Mouse (Mus musculus) MEL (cell line): ENCODE results near the gene Ehbp1. TPM values are rescaled to one million over a fixed set of nuclear protein-coding genes. Genes with fewer than 3 reads are reported as not detected.

Experiments
- DNase-seq: peaks from one replicate; pipeline ENCODE4 v3.0.0; 2011; ENCODE audit warnings: low read depth, low spot score
- H3K27ac ChIP-seq: 2 replicates; pipeline ENCODE4 v1.5.1; 2012; ENCODE audit warnings: low read depth, mild to moderate bottlenecking, control low read depth, low read length, moderate library complexity; ENCODE audit not compliant: control insufficient read depth
- H3K27me3 ChIP-seq, 2 experiments: fragments of 150-350 bp in 1 of 2; sonication (generic) in 1 of 2; 2 replicates each; pipeline ENCODE4 v1.6.1; 2012; ENCODE audit warnings: low read length in 2 of 2, mild to moderate bottlenecking in 2 of 2, improper control_type of control experiment in 1 of 2, moderate library complexity in 1 of 2; ENCODE audit not compliant: insufficient read depth in 2 of 2, control insufficient read depth in 1 of 2
- H3K36me3 ChIP-seq, 2 experiments: 2 replicates each; pipeline ENCODE4 v1.6.1; 2012 to 2014; ENCODE audit warnings: low read length in 2 of 2, improper control_type of control experiment in 1 of 2, inconsistent platforms in 1 of 2, mild to moderate bottlenecking in 1 of 2; ENCODE audit not compliant: insufficient read depth in 2 of 2, control insufficient read depth in 1 of 2
- H3K4me1 ChIP-seq, 2 experiments: fragments of 150-350 bp in 1 of 2; sonication (generic) in 1 of 2; 2 replicates each; pipeline ENCODE4 v1.6.1; 2012; ENCODE audit warnings: low read length in 2 of 2, improper control_type of control experiment in 1 of 2, mild to moderate bottlenecking in 1 of 2; ENCODE audit not compliant: insufficient read depth in 2 of 2, control insufficient read depth in 1 of 2
- H3K4me3 ChIP-seq, 2 experiments: fragments of 150-350 bp in 1 of 2; sonication (generic) in 1 of 2; 2 replicates each; pipeline ENCODE4 v1.5.1; 2012; ENCODE audit warnings: low read depth in 2 of 2, low read length in 2 of 2, mild to moderate bottlenecking in 2 of 2, moderate library complexity in 2 of 2, control low read depth in 1 of 2, improper control_type of control experiment in 1 of 2; ENCODE audit not compliant: control insufficient read depth in 1 of 2, insufficient read depth in 1 of 2
- H3K79me2 ChIP-seq: 2 replicates; pipeline ENCODE4 v1.6.1; 2012; ENCODE audit warnings: mild to moderate bottlenecking, low read length, moderate library complexity; ENCODE audit not compliant: control insufficient read depth, poor library complexity, insufficient read depth
- H3K9ac ChIP-seq: 2 replicates; pipeline ENCODE4 v1.6.1; 2012; ENCODE audit warnings: low read depth, mild to moderate bottlenecking, control low read depth, low read length, moderate library complexity; ENCODE audit not compliant: control insufficient read depth, poor library complexity, severe bottlenecking
- H3K9me3 ChIP-seq: fragments of 150-350 bp; sonication (generic); replicated peaks from 2 replicates; pipeline ENCODE4 v1.6.1; 2012; ENCODE audit warnings: mild to moderate bottlenecking, low read length, improper control_type of control experiment, moderate library complexity; ENCODE audit not compliant: insufficient read depth
- BHLHE40 ChIP-seq: IDR thresholded peaks from 2 replicates; pipeline ENCODE4 v1.6.1; 2012; ENCODE audit warnings: low read depth, mild to moderate bottlenecking, inconsistent platforms, low read length, improper control_type of control experiment, borderline replicate concordance
- EP300 ChIP-seq, 2 experiments: IDR thresholded peaks; 2 replicates each; pipeline ENCODE4 v1.6.1; 2011; ENCODE audit warnings: improper control_type of control experiment in 2 of 2, low read length in 2 of 2, low read depth in 1 of 2, mild to moderate bottlenecking in 1 of 2
- ETS1 ChIP-seq: IDR thresholded peaks from 2 replicates; pipeline ENCODE4 v1.6.1; 2012; ENCODE audit warnings: low read depth, mild to moderate bottlenecking, inconsistent platforms, low read length, improper control_type of control experiment, moderate library complexity
- HCFC1 ChIP-seq: IDR thresholded peaks from 2 replicates; pipeline ENCODE4 v1.6.1; 2012; ENCODE audit warnings: low read depth, mild to moderate bottlenecking, inconsistent platforms, low read length, improper control_type of control experiment, moderate library complexity
- KAT2A ChIP-seq: conservative IDR thresholded peaks from 2 replicates; pipeline ENCODE4 v1.6.1; 2012; ENCODE audit warnings: low read depth, low read length, improper control_type of control experiment, inconsistent platforms
- MAFK ChIP-seq: IDR thresholded peaks from 2 replicates; pipeline ENCODE4 v1.6.1; 2011; ENCODE audit warnings: low read depth, mild to moderate bottlenecking, low read length, improper control_type of control experiment, borderline replicate concordance
- MAZ ChIP-seq: IDR thresholded peaks from 2 replicates; pipeline ENCODE4 v1.6.1; 2012; ENCODE audit warnings: low read depth, mild to moderate bottlenecking, inconsistent platforms, low read length, improper control_type of control experiment
- MYB ChIP-seq: IDR thresholded peaks from 2 replicates; pipeline ENCODE4 v1.6.1; 2011; ENCODE audit warnings: mild to moderate bottlenecking, low read depth, low read length, improper control_type of control experiment
- MYC ChIP-seq: IDR thresholded peaks from 2 replicates; pipeline ENCODE4 v1.6.1; 2011; ENCODE audit warnings: low read depth, mild to moderate bottlenecking, low read length, improper control_type of control experiment, moderate library complexity
- NRF1 ChIP-seq: IDR thresholded peaks from 2 replicates; pipeline ENCODE4 v1.6.1; 2014; ENCODE audit warnings: low read depth, mild to moderate bottlenecking, inconsistent platforms, low read length, improper control_type of control experiment, moderate library complexity; ENCODE audit not compliant: poor library complexity, insufficient read depth, severe bottlenecking
- POLR2AphosphoS5 ChIP-seq: IDR thresholded peaks from 2 replicates; pipeline ENCODE4 v1.6.1; 2012; ENCODE audit warnings: low read depth, borderline replicate concordance, mild to moderate bottlenecking, inconsistent platforms, low read length, moderate library complexity, mixed read lengths
- RCOR1 ChIP-seq: IDR thresholded peaks from 2 replicates; pipeline ENCODE4 v1.6.1; 2012; ENCODE audit warnings: low read depth, mild to moderate bottlenecking, inconsistent platforms, low read length, improper control_type of control experiment
- SIN3A ChIP-seq: IDR thresholded peaks from 2 replicates; pipeline ENCODE4 v1.6.1; 2012; ENCODE audit warnings: low read length, improper control_type of control experiment, inconsistent platforms
- TAL1 ChIP-seq: IDR thresholded peaks from 2 replicates; pipeline ENCODE4 v1.6.1; 2012; ENCODE audit warnings: mild to moderate bottlenecking, inconsistent platforms, low read length, moderate library complexity, mixed read lengths
- TCF12 ChIP-seq: IDR thresholded peaks from 2 replicates; pipeline ENCODE4 v1.6.1; 2014; ENCODE audit warnings: low read depth, mild to moderate bottlenecking, inconsistent platforms, low read length, improper control_type of control experiment, moderate library complexity
- USF2 ChIP-seq, 2 experiments: IDR thresholded peaks; 2 replicates each; pipeline ENCODE4 v1.6.1; 2011 to 2012; ENCODE audit warnings: improper control_type of control experiment in 2 of 2, low read length in 2 of 2, borderline replicate concordance in 1 of 2, inconsistent platforms in 1 of 2, low read depth in 1 of 2, mild to moderate bottlenecking in 1 of 2; ENCODE audit not compliant: insufficient read depth in 1 of 2
- ZKSCAN1 ChIP-seq: IDR thresholded peaks from 2 replicates; pipeline ENCODE4 v1.6.1; 2012; ENCODE audit warnings: low read depth, mild to moderate bottlenecking, inconsistent platforms, low read length, improper control_type of control experiment, moderate library complexity
- ZMIZ1 ChIP-seq: IDR thresholded peaks from 2 replicates; pipeline ENCODE4 v1.6.1; 2012; ENCODE audit warnings: low read depth, mild to moderate bottlenecking, inconsistent platforms, low read length, improper control_type of control experiment, moderate library complexity
- ZNF384 ChIP-seq: IDR thresholded peaks from 2 replicates; pipeline ENCODE4 v1.6.1; 2012; ENCODE audit warnings: low read depth, mild to moderate bottlenecking, inconsistent platforms, low read length, improper control_type of control experiment
- polyA plus RNA-seq, 2 experiments: library from polyadenylated mRNA; stranded (reverse) in 1 of 2; unstranded in 1 of 2; fragments of >175 nt in 1 of 2; fragments of >200 nt in 1 of 2; gene quantifications; 2 replicates each; pipeline versions ENCODE4 v1.2.1 to v1.2.4; 2012; ENCODE audit warnings: low replicate concordance in 2 of 2, low read depth in 1 of 2; ENCODE audit not compliant: insufficient read length in 2 of 2, insufficient read depth in 1 of 2, missing spikeins in 1 of 2
- total RNA-seq: library from RNA; depleted of rRNA; stranded (reverse); fragments of 300-350 nt; gene quantifications from 2 replicates; pipeline ENCODE4 v1.2.3, GENCODE M21; 2012

Gene Ehbp1
- total and polyA plus RNA-seq, 3 experiments = 3.6 to 3.7 TPM; not detected in 1

- Histone ChIP-seq H3K4me3 (no peak overlapping the region), H3K9ac (no peak overlapping the region), H3K4me1 (peaks cover 2 to 9% of the 10 kb centered on the region in 2 experiments; a peak in 2 of 4 replicates), H3K27me3 (no peaks in the 10 kb centered on the region), H3K9me3 (no peaks in the 10 kb centered on the region), H3K36me3 (peaks cover 0 to 13% of the 10 kb centered on the region in 2 experiments; a peak in 2 of 4 replicates), H3K79me2 (0 out of 2 replicates have a peak, but pooled peaks cover 1% of the 10 kb centered on the region), H3K27ac (no peak overlapping the region)
- TF ChIP-seq MYC (no peak), USF2 (IDR thresholded peaks at IDR 0.05; ENCODE audit: borderline replicate concordance in 1 of 2, insufficient read depth in 1 of 2, low read depth in 1 of 2, low read length in 2 of 2) (no peak), SIN3A (no peak), KAT2A (no peak), MYB (no peak), POLR2AphosphoS5 (no peak), MAZ (no peak), MAFK (no peak), RCOR1 (no peak), BHLHE40 (no peak), ZKSCAN1 (no peak), EP300 (IDR thresholded peaks at IDR 0.05; ENCODE audit: low read depth in 1 of 2, low read length in 2 of 2) (no peak)
- no peak for DNase-seq
These were observed 68.7 kb downstream of the Ehbp1 start for GRCm38 (mm10) chr11:22273378-22273777.

GRCm38 (mm10) chr11:22271889-22272288 is 70.2 kb downstream of the Ehbp1 start:
- no peak overlapping the region for H3K4me3 ChIP-seq
- H3K27ac ChIP-seq = no peak overlapping the region
- H3K27me3 ChIP-seq = no peaks in the 10 kb centered on the region
- H3K9me3 ChIP-seq = no peaks in the 10 kb centered on the region
- H3K4me1 ChIP-seq = peaks cover 2 to 9% of the 10 kb centered on the region in 2 experiments; a peak in 2 of 4 replicates
- H3K79me2 ChIP-seq = 0 out of 2 replicates have a peak, but pooled peaks cover 1% of the 10 kb centered on the region
- peaks cover 0 to 13% of the 10 kb centered on the region in 2 experiments; a peak in 2 of 4 replicates for H3K36me3 ChIP-seq
- H3K9ac ChIP-seq = no peak overlapping the region
- no peak for DNase-seq
- TF ChIP-seq POLR2AphosphoS5 (no peak), NRF1 (no peak), ZMIZ1 (no peak), TAL1 (no peak), ZNF384 (no peak), ETS1 (no peak), HCFC1 (no peak), TCF12 (no peak)
